Comparison of ENCODE assay signal across 8 mouse cellular contexts in the genomic region with DNA sequence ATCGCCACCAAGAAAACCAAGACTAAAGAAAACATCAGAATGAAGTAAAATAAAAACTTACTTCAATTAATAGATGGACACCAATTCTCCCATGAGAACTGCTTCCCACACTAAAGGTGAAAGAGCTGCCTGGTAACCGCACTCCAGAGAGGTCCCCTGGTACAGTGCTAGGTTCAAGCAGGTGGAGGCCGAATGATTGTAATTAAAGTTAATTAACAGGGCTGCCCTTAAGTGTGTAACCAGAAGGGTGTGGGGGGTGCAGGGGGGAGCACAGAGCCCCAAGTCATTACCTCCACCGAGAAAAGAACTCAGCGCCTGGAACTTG. TPM values are rescaled to one million over a fixed set of nuclear protein-coding genes. Genes with fewer than 3 reads are reported as not detected.
DNase-seq lines count a peak whose midpoint lies in the region; ATAC-seq and TF ChIP-seq lines count a peak whose summit lies in the region.

No protein-coding gene starts in this region.

- no peak for TF ChIP-seq CTCF in small intestine, adult 2 months (IDR thresholded peaks at IDR 0.05; ENCODE audit: extremely low read depth, insufficient read length, insufficient replicate concordance, low read depth, low read length)

- H3K27me3 ChIP-seq in lung, embryonic 16.5 days (ENCODE audit: control insufficient read depth, insufficient read depth, low read depth, low read length), result no peaks in the 10 kb centered on the region; the same call in 1 of the 2 replicates
- H3K27me3 ChIP-seq in forebrain, embryonic 14.5 days (replicated peaks; ENCODE audit: control insufficient read depth, insufficient read depth, low read length), result no peaks in the 10 kb centered on the region
- H3K27me3 ChIP-seq in limb, embryonic 15.5 days, result 0 out of 2 replicates have a peak, but pooled peaks cover 7% of the 10 kb centered on the region
- no peaks in the 10 kb centered on the region for H3K27me3 ChIP-seq in small intestine, adult 2 months (ENCODE audit: control insufficient read depth, insufficient read depth, low read length)

- TF ChIP-seq POLR2A in small intestine, adult 2 months (IDR thresholded peaks at IDR 0.05; ENCODE audit: low read depth, low read length), result no peak

- no peak for DNase-seq in lung, postnatal 10 days
- no peak for DNase-seq in forebrain, embryonic 14.5 days (ENCODE audit: low spot score)
- DNase-seq in cerebellum, postnatal 14 days, result no peak
- DNase-seq in frontal cortex, postnatal 25 days (ENCODE audit: low spot score in 2 of 2), result no peak
- DNase-seq in frontal cortex, postnatal 14 days (ENCODE audit: low spot score in 2 of 2), result no peak

- 14% methylated on average over 5 of the region's 5 CpGs for WGBS in lung, embryonic 16.5 days
- WGBS in forebrain, embryonic 14.5 days, result 15% methylated on average over 5 of the region's 5 CpGs
- whole genome bisulfite sequencing in limb, embryonic 15.5 days, result 11% methylated on average over 5 of the region's 5 CpGs
- 8% methylated on average over 5 of the region's 5 CpGs for WGBS in small intestine, adult 2 months

- H3K4me2 ChIP-seq in lung, embryonic 16.5 days (ENCODE audit: low read depth, low read length), result peak overlapping the region; percentile 81
- peak overlapping the region; percentile 80 for H3K4me2 ChIP-seq in forebrain, embryonic 14.5 days (ENCODE audit: low read length)
- H3K4me2 ChIP-seq in limb, embryonic 15.5 days, result peak overlapping the region; percentile 83

- no peaks in the 10 kb centered on the region for H3K36me3 ChIP-seq in lung, embryonic 16.5 days (ENCODE audit: control insufficient read depth, insufficient read depth, low read length)
- H3K36me3 ChIP-seq in forebrain, embryonic 14.5 days (ENCODE audit: control insufficient read depth, insufficient read depth, low read length), result no peaks in the 10 kb centered on the region
- no peaks in the 10 kb centered on the region for H3K36me3 ChIP-seq in limb, embryonic 15.5 days
- H3K36me3 ChIP-seq in small intestine, adult 2 months (ENCODE audit: control insufficient read depth, insufficient read depth, low read length), result no peaks in the 10 kb centered on the region

- no peaks in the 10 kb centered on the region for H3K9me3 ChIP-seq in lung, embryonic 16.5 days (ENCODE audit: control insufficient read depth, low read length)
- H3K9me3 ChIP-seq in forebrain, embryonic 14.5 days (replicated peaks; ENCODE audit: control insufficient read depth, low read length), result no peaks in the 10 kb centered on the region
- H3K9me3 ChIP-seq in limb, embryonic 15.5 days, result no peaks in the 10 kb centered on the region

- ATAC-seq in lung, embryonic 16.5 days (ENCODE audit: low read depth), result no peak
- peak; percentile 27; the same call in 1 of the 2 replicates for ATAC-seq in forebrain, embryonic 14.5 days
- no peak for ATAC-seq in limb, embryonic 15.5 days (ENCODE audit: insufficient number of reproducible peaks, low FRiP score, low TSS enrichment, low read depth)

- H3K9ac ChIP-seq in lung, embryonic 16.5 days (ENCODE audit: low read length), result peak overlapping the region; percentile 73
- peak overlapping the region; percentile 71 for H3K9ac ChIP-seq in forebrain, embryonic 14.5 days (ENCODE audit: low read length)
- H3K9ac ChIP-seq in limb, embryonic 15.5 days, result peak overlapping the region; percentile 32; the same call in 1 of the 2 replicates

- H3K4me1 ChIP-seq in lung, embryonic 16.5 days (replicated peaks; ENCODE audit: control insufficient read depth, insufficient read depth, low read length), result peaks cover 9% of the 10 kb centered on the region; the same call in 1 of the 2 replicates
- no peaks in the 10 kb centered on the region for H3K4me1 ChIP-seq in forebrain, embryonic 14.5 days (ENCODE audit: control insufficient read depth, insufficient read depth, low read length)
- peaks cover 5% of the 10 kb centered on the region for H3K4me1 ChIP-seq in limb, embryonic 15.5 days
- peaks cover 19% of the 10 kb centered on the region; the same call in 1 of the 2 replicates for H3K4me1 ChIP-seq in small intestine, adult 2 months (ENCODE audit: control insufficient read depth, insufficient read depth, insufficient read length, low read length)

- peak overlapping the region; percentile 64 for H3K4me3 ChIP-seq in lung, embryonic 16.5 days (ENCODE audit: low read length)
- H3K4me3 ChIP-seq in forebrain, embryonic 14.5 days (ENCODE audit: low read depth, low read length), result peak overlapping the region; percentile 69
- peak overlapping the region; percentile 59 for H3K4me3 ChIP-seq in limb, embryonic 15.5 days
- H3K4me3 ChIP-seq in small intestine, adult 2 months (ENCODE audit: low read depth, low read length), result peak overlapping the region; percentile 81

- H3K27ac ChIP-seq in lung, embryonic 16.5 days (ENCODE audit: low read length), result peak overlapping the region; percentile 25; the same call in 1 of the 2 replicates
- no peak overlapping the region for H3K27ac ChIP-seq in forebrain, embryonic 14.5 days (ENCODE audit: low read depth, low read length)
- H3K27ac ChIP-seq in limb, embryonic 15.5 days, result peak overlapping the region; percentile 67
- H3K27ac ChIP-seq in small intestine, adult 2 months (ENCODE audit: insufficient read depth, low read depth, low read length), result peak overlapping the region; percentile 66

RNA-seq across cellular contexts. Expression of gene Arap2, which starts 0.5 kb away (rescaled TPM):
- polyA plus RNA-seq in lung, embryonic 16.5 days (2015; fragmentation: Nextera tagmentation; extraction: Ambion mirVana), result 4.9 and 7.5 TPM in 2 replicates
- polyA plus RNA-seq in forebrain, embryonic 14.5 days (2014; fragmentation: Nextera tagmentation; extraction: Ambion mirVana), result 2.0 and 2.9 TPM in 2 replicates
- 11.7 and 12.0 TPM in 2 replicates for polyA plus RNA-seq in limb, embryonic 15.5 days (2015; fragmentation: Nextera tagmentation; extraction: Ambion mirVana)
- polyA plus RNA-seq in small intestine, adult 2 months (2012; rRNA removed), result 1.9 and 2.9 TPM in 2 replicates

RNA-seq across cellular contexts. Expression of gene Dthd1, which starts 48.2 kb away (rescaled TPM):
- not detected in 2 replicates for polyA plus RNA-seq in lung, embryonic 16.5 days (2015; fragmentation: Nextera tagmentation; extraction: Ambion mirVana)
- not detected in 2 replicates for polyA plus RNA-seq in forebrain, embryonic 14.5 days (2014; fragmentation: Nextera tagmentation; extraction: Ambion mirVana)
- not detected in 2 replicates for polyA plus RNA-seq in limb, embryonic 15.5 days (2015; fragmentation: Nextera tagmentation; extraction: Ambion mirVana)
- not detected in 2 replicates for polyA plus RNA-seq in small intestine, adult 2 months (2012; rRNA removed)
